Mouse (Mus musculus) c-Kit-negative CD71-positive TER-119-positive erythroid progenitor cells, embryonic 14.5 days (primary cell): ENCODE data around the gene Cdh18.
"Not testable (repeated sequence)": the region's sequence is repeated elsewhere in the genome, so short reads cannot be mapped to it uniquely, and the experiment has no call there.

Experiments used
- DNase-seq: peaks from one replicate; pipeline ENCODE4 v3.0.0-alpha.2; 2013; ENCODE audit warnings: low read depth, low spot score

The Cdh18 gene

DNA sequence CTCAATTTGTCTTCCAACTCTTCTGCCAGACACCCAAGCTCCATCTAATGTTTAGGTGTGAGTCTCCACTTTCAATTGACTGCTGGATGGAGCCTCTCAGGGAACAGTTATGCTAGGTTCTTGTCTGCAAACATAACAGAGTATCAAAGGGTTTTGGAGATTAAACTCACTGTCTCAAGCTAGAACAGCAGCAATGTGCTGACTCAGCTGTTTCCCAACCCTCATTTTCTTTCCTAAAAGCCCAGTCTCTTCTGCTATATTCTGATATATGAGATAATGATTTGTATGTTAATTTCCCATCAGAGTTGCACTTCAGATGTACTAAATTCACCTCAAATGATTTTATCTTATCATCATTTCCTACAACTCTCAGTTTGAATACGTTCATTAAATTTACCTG is 398.4 kb downstream of the Cdh18 start:
- no peak for DNase-seq

- DNase-seq = no peak
These were observed 420.6 kb downstream of the Cdh18 start for GRCm38 (mm10) chr15:22969424-22969823.

DNA sequence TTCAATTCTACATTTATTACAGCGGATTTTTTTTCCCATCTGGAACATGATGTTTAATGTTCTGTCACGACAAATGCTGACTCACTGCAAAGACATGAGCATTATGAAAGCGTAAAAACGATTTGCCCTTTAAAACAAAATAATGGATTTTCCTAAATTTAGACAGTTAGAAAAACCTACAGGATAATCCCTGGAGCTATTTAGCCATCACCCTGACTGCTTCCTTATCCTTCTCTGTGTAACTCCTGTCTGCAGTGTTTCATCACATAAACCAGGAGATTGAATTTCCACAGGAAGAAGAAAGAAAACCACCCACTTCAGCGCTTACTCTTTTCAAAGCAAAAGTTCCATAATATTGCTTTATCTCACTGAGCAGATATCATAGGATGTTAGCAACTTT is 431.3 kb downstream of the Cdh18 start:
- DNase-seq = no peak

DNA sequence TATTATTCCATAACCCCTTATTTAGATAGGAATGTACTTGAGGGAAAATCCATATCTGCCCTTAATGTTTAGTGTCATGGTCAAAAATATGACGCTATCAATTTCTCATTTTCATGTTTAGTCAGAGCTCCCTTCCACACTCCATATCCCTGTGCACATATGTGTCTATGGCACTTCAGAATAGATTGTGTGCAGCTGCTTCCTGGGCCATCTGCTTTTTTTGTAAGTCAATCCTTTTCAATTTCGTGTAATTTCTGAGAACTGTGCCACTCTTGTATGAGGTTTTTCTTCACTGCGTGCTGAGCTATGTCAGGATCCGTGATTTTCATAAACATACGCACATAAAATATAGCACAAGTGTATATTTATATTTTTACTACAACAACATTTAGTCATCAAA is 435.8 kb downstream of the Cdh18 start:
- no peak for DNase-seq

DNA sequence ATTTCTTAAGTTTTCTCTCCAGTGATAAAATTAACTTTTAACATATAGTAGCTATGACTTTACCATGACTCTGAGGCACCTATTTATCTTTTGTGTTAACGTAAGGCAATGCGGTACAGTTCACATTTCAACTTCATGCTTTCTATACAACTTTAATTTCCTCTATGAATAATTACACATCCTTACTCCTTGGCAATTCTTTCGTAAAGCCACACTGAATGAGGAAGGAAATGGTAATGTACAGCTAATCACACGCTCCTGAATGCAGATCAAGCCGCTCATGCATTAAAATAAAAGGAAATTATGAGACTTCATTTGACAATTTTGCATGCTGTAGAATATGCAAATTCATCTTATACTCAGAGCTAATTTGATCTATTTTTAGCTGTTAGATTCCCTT is 467.9 kb downstream of the Cdh18 start:
- no peak for DNase-seq

DNA sequence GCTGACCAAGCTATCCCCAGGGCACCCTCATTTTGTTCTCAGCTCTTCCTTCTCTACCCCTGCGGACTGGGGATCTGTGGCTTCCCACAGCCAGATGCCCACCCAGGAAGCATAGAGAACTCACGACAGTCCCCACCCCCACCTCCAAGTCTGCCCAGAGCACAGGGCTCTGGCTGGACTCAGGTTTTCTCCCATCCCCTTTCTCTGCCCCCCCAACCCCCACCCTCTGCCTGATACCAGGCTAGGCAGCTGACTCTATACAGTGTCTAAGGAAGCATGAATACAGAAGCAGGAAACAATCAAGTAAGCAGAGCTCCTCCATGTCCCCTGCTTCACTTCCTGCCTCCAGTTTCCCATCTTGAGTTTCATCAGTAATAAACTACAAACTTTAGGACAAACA is 472.3 kb downstream of the Cdh18 start:
- DNase-seq = no peak

DNA sequence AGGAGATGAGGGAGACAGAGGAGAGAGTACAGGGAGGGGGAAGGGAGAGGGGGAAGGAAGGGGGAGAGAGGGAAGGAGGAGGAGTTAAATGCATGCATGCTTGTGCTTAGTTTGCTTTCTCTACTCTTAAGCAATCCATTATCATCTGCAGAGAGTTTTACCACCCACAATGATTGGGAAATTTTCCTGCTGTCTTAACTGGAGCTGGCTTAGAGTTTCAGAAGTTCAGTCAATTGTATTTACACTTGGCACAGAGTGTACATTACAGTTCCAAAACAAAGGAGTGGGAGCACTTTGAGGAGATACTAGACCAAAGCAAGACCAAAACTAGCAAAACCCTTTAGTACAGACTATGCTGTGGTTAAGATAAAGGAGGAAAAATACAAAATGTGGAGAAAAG is 473.8 kb downstream of the Cdh18 start:
- DNase-seq = no peak

DNA sequence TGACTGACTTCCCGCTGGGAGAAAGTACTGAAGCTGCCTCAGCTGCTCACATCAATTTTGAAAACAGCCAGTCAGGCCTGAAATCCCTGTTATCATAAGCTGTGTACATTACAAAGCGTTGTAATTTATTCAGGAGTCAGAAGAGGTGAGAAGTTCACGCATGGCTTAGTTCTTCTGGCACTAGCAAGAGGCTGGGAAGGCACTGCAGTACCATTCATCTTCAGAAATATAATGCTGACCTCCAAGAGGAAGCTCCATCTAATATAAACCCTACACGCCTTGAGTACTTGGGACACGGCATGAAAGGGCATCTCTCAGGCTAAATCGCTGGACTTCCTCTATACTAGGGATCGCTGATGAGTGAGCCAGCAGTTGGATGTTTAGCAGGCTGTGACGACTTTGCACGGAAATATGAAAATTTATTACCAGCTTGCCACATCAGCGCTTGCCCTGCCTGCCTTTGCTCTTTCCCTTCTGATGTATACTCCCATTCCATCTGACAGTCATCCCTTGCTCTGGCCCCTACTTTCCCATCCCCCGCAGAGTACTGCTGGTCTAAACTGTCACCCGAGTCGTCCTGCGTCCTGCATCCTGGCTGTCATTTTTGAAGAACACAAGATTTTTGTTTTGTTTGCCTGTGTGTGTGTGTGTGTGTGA is 486.9 kb downstream of the Cdh18 start:
- DNase-seq = no peak

DNA sequence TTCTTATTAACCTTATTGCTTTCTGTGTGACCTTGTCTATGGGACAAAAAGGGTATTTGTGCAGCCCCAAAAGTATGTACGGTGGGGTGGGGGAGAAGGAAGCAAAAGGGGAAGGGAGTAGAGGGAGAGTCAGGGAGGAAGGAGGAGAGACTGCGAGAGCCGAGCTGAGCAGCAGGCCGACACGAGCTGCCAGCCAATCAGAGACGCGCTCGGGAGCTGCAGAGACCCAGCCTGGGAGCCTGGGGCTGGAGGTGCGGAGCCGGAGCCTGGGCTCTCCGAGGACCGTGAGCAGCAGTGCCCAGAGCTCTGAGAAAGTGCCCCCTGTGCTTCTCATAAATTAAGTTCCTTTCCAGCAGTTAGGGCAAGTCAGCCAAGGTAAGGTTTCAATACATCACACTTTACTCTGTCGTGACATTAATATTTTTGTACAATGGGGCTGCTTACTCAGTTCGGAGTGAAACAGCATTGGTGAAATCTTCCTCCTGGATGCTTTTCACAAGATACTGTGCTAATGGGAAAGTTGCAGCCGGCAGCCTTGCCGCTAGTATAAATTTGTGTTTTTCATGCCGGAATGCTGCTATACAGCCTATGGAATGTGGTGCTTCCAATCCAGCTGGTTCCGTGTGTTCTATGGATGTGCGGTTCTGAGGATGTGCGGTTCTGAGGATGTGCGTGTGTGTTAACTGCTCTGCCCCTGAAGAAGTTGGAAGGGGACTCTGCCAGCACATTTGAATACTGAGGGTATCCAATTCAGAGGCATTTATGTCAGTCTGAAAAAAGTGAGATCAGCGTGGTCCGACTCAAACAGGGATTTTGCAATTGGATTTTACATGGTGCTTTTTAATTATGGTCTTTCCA is 487.6 kb downstream of the Cdh18 start:
- DNase-seq = no peak

- DNase-seq = no peak
These were observed 488.7 kb downstream of the Cdh18 start for GRCm38 (mm10) chr15:23037561-23037960.

- no peak for DNase-seq
These were observed 497.4 kb downstream of the Cdh18 start for GRCm38 (mm10) chr15:23046127-23046785.

- DNase-seq = no peak
These were observed 503.2 kb downstream of the Cdh18 start for GRCm38 (mm10) chr15:23052006-23052405.

DNA sequence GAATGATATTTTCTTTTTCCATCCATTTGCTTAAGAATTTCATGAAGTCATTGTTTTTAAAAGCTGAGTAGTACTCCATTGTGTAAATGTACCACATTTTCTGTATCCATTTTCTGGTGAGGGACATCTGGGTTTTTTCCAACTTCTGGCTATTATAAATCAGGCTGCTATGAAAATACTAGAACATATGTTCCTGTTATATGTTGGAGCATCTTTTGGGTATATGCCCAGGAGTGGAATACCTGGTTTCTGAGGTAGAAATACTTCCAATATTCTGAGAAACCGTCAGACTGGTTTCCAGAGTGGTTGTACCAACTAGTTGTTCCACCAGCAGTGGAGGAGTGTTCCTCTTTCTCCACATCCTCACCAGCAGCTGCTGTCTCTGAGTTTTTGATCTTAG is 536.5 kb downstream of the Cdh18 start:
- not testable (repeated sequence) for DNase-seq

DNA sequence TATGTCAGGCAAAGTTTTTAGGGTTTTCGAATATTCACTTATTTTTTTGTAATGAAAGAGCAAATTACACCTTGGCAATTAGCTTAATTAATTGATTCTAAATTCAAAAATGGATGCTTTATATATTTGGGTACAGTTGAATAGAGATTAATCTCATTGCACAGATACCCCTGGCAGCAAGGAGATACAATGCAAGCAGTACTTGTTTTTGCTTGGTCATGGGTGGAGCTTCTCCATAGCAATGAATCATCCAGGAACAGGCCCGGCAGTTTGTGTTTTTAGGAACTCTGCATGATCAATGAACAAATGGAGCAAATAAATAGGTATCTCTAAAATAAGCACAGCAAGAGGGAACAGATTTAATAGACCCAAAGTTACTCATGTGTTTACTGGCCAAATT is 538.7 kb downstream of the Cdh18 start:
- DNase-seq = no peak

GRCm38 (mm10) chr15:23096601-23097000 is 547.8 kb downstream of the Cdh18 start:
- DNase-seq = no peak

DNA sequence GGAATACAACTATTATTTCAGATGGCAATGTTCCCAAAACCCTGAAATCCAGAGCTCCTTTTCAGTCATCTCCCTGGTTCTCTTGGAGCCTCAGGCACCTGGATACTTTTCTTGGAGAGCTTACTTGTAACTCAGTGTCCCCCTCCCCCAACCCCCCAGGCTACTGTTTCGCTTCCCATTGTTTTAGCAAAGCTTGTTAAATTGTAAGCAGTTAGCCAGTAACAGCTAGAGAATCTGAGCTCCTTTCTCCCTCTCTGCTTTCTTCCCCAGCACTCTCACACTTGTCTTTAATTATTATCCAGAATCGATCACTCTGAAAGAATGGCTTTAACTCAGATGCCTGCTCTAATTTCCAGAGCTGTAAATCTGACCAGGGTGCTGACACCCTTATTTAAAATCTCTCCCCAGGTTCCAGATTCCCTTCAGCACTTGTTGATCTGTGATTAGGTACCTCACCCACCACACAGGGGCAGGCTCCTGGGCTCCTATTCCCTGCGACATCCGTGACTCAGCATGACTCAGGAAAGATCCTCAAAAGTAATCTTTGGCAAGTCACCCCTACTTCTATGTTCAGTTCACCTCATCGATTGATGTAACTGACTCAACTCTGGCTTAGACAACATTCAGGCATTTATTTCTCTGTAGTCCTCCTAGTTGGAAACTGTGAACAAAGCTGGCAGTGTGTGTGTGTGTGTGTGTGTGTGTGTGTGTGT is 556.0 kb downstream of the Cdh18 start:
- no peak for DNase-seq

DNA sequence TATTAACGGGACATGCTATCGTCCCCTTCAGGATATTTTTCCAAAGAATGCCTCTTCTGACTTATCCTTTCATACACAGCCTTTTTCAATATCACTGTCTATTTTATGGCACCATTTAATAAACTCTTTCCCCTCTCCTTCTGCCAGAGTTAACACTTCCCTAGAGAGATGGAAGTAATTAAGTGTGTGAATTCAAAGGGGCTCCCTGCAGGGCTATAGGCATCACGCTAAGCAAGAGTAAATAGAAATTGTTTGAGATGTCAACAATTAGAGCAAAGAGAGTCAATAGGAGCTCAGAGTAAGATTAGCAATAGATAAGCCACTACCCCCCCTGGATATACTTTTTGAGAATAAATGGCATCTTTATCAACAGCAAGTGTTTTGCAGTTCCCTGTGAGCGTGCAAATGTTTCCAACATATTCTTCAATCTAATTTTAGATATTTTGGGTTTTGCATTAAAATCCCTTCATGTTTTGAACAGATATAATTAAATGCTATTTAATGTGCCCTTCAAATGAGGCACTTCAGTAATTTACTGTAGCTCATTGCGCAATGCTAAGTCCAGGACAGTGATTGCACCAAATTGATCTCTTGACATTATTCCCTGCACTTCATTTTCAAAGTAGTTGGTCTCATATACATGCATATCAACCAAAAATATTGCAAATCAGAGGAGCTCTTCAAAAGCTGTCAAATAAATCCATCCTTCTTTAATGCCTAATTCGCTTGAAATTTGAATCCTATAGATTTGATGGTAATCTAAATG is 586.3 kb downstream of the Cdh18 start:
- DNase-seq = no peak

DNA sequence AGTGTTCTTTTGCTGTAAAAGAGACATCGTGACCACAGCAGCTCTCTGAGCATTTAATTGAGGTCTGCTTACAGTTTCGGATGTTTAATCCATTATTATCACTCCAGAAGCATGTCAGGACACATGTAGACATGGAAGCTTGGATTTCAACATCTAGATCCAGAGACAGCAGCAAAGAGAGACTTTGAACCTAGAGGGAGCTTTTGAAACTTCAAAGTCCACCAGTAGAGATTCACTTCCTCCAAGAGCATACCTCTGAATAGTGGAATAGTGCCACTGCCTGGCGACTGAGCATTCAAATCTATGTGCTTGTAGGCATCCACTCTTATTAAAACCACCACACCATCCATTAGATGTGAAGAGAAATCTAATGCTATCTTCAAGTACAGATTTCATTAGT is 588.1 kb downstream of the Cdh18 start:
- DNase-seq = no peak

DNA sequence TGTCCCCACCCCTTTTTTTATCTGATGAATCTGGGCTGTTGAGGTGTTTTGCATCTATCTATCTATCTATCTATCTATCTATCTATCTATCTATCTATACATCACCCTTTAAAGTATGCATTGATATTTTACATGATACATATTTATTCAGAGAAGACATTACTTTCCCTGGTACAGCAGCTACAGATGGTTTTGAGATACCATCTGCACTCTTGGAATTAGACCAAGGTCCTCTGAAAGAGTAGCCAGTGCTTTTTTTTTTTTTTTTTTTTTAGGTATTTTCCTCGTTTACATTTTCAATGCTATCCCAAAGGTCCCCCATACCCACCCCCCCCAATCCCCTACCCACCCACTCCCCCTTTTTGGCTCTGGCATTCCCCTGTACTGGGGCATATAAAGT is 594.1 kb downstream of the Cdh18 start:
- DNase-seq = not testable (repeated sequence)

DNA sequence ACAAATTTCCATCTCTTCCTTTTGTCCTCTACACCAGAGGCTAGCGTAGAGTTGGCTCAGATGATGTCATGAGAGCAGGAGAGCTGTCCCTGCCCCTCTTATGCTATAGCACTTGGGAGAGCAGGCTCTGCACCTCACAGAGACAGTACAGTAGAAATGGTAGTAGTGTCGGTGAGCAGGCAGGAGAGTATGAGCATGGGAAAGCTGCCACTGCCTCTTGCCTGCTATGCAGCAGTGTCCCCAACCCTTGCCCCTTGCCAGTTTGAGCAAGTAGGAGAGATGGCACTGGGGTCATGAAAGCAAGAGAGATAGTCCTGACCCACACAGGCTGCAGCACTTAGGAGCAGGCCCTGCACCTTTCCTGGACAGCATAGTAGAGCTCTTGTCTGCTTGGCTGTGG is 607.1 kb downstream of the Cdh18 start:
- no peak for DNase-seq

- DNase-seq = no peak
These were observed 616.0 kb downstream of the Cdh18 start for GRCm38 (mm10) chr15:23164869-23165268.
